Comparison of ENCODE assay signal across 18 mouse cellular contexts in genomic region chr13:91416698-91417097, GRCm38 (mm10).
"Had no signal": no experiment of that assay in that cellular context is flagged by ENCODE, and none has a peak within 500 bp of the region (broad histone marks: within the 10 kb centered on the region; RNA-seq: fewer than 3 reads in every experiment).

No protein-coding gene starts in this region.

- H3K4me3 ChIP-seq: layer of hippocampus, adult 2 months; liver, embryonic 15.5 days; midbrain, embryonic 15.5 days; myocyte; neural tube, embryonic 13.5 days had no signal

- H3K4me2 ChIP-seq: liver, embryonic 15.5 days; midbrain, embryonic 11.5 days; midbrain, embryonic 15.5 days; neural tube, embryonic 13.5 days had no signal

- DNase-seq: kidney, adult 2 months; kidney, postnatal 25 days; layer of hippocampus, adult 9-11 months; lung, adult 2 months; lung, postnatal 14 days; lung, postnatal 4 days; retina, postnatal 1 day; thymus, adult 2 months; thymus, postnatal 14 days; thymus, postnatal 4 days had no signal

- H3K9me3 ChIP-seq: liver, embryonic 15.5 days; midbrain, embryonic 15.5 days; neural tube, embryonic 13.5 days had no signal

- ATAC-seq: intestine, postnatal 0 days; midbrain, embryonic 15.5 days had no signal

- H3K27ac ChIP-seq: kidney, postnatal 0 days; layer of hippocampus, adult 2 months; liver, embryonic 15.5 days; midbrain, embryonic 15.5 days; neural tube, embryonic 13.5 days had no signal

- H3K36me3 ChIP-seq: liver, embryonic 15.5 days; midbrain, embryonic 15.5 days; neural tube, embryonic 13.5 days had no signal

- H3K27me3 ChIP-seq: liver, embryonic 15.5 days; midbrain, embryonic 15.5 days; neural tube, embryonic 13.5 days had no signal

- H3K9ac ChIP-seq: liver, embryonic 15.5 days; midbrain, embryonic 15.5 days; neural tube, embryonic 13.5 days had no signal
